Mouse (Mus musculus): ENCODE measurements at regions not wholly inside any gene's neighbourhood (a gene's known extent, or its start where the extent isn't known, plus 50 kb on each side); places are given as distances from the start of the nearest gene placed in this dataset.

GRCm38 (mm10) chr11:32990201-32990600 lies 157.0 kb downstream of the Fgf18 start:
- DNase-seq (ENCODE audit: inconsistent age in 2 of 2, low spot score in 1 of 2) = no peak

GRCm38 (mm10) chr11:32978899-32979298 lies 154.5 kb upstream of the Smim23 start:
- DNase-seq (ENCODE audit: inconsistent age in 2 of 2, low spot score in 1 of 2) = no peak

- no peak for DNase-seq (ENCODE audit: inconsistent age in 2 of 2, low spot score in 1 of 2)
Measured at GRCm38 (mm10) chr11:32976572-32976971, 152.2 kb upstream of the Smim23 start.

- no peak for DNase-seq (ENCODE audit: inconsistent age in 2 of 2, low spot score in 1 of 2)
Measured at GRCm38 (mm10) chr11:32973453-32973852, 149.0 kb upstream of the Smim23 start.

GRCm38 (mm10) chr11:32965418-32965817 lies 141.0 kb upstream of the Smim23 start:
- DNase-seq (ENCODE audit: inconsistent age in 2 of 2, low spot score in 1 of 2) = peak; percentile 20 to 45

- DNase-seq (ENCODE audit: inconsistent age in 2 of 2, low spot score in 1 of 2) = no peak
Measured at GRCm38 (mm10) chr11:32963625-32964293, 139.4 kb upstream of the Smim23 start.

- DNase-seq (ENCODE audit: inconsistent age in 2 of 2, low spot score in 1 of 2) = no peak
Measured at GRCm38 (mm10) chr11:32961600-32961999, 137.2 kb upstream of the Smim23 start.

GRCm38 (mm10) chr11:32958961-32959360 lies 134.6 kb upstream of the Smim23 start:
- DNase-seq (ENCODE audit: inconsistent age in 2 of 2, low spot score in 1 of 2) = no peak

GRCm38 (mm10) chr11:32956993-32957392 lies 132.6 kb upstream of the Smim23 start:
- peak; percentile 49 to 82 for DNase-seq (ENCODE audit: inconsistent age in 2 of 2, low spot score in 1 of 2)

GRCm38 (mm10) chr11:32952271-32952670 lies 127.9 kb upstream of the Smim23 start:
- no peak for DNase-seq (ENCODE audit: inconsistent age in 2 of 2, low spot score in 1 of 2)

- DNase-seq (ENCODE audit: inconsistent age in 2 of 2, low spot score in 1 of 2) = no peak
Measured at GRCm38 (mm10) chr11:32948132-32948531, 123.7 kb upstream of the Smim23 start.

GRCm38 (mm10) chr11:32946481-32947001 lies 122.1 kb upstream of the Smim23 start:
- DNase-seq (ENCODE audit: inconsistent age in 2 of 2, low spot score in 1 of 2) = peak in 1 of 2 experiments; percentile 16

- no peak for DNase-seq (ENCODE audit: inconsistent age in 2 of 2, low spot score in 1 of 2)
Measured at GRCm38 (mm10) chr11:32945071-32945470, 120.7 kb upstream of the Smim23 start.

GRCm38 (mm10) chr11:32941331-32942009 lies 117.1 kb upstream of the Smim23 start:
- DNase-seq (ENCODE audit: inconsistent age in 2 of 2, low spot score in 1 of 2) = peak; percentile 24 to 79

GRCm38 (mm10) chr11:32939102-32939501 lies 114.7 kb upstream of the Smim23 start:
- DNase-seq (ENCODE audit: inconsistent age in 2 of 2, low spot score in 1 of 2) = no peak

GRCm38 (mm10) chr11:32937167-32937566 lies 112.8 kb upstream of the Smim23 start:
- DNase-seq (ENCODE audit: inconsistent age in 2 of 2, low spot score in 1 of 2) = peak; percentile 20 to 54

- DNase-seq (ENCODE audit: inconsistent age in 2 of 2, low spot score in 1 of 2) = no peak
Measured at GRCm38 (mm10) chr11:32931928-32932327, 107.5 kb upstream of the Smim23 start.

- DNase-seq (ENCODE audit: inconsistent age in 2 of 2, low spot score in 1 of 2) = no peak
Measured at GRCm38 (mm10) chr11:32931018-32931417, 106.6 kb upstream of the Smim23 start.

- DNase-seq (ENCODE audit: inconsistent age in 2 of 2, low spot score in 1 of 2) = peak in 1 of 2 experiments; percentile 64
Measured at GRCm38 (mm10) chr11:32928837-32929236, 104.4 kb upstream of the Smim23 start.

GRCm38 (mm10) chr11:32925421-32926271 lies 101.2 kb upstream of the Smim23 start:
- DNase-seq (ENCODE audit: inconsistent age in 2 of 2, low spot score in 1 of 2) = peak; percentile 23 to 54

GRCm38 (mm10) chr11:32924932-32925331 lies 100.5 kb upstream of the Smim23 start:
- DNase-seq (ENCODE audit: inconsistent age in 2 of 2, low spot score in 1 of 2) = no peak

Data from adrenal gland, adult (tissue).